Mouse (Mus musculus): ENCODE measurements around the gene Zfp366.

The Zfp366 gene

DNA sequence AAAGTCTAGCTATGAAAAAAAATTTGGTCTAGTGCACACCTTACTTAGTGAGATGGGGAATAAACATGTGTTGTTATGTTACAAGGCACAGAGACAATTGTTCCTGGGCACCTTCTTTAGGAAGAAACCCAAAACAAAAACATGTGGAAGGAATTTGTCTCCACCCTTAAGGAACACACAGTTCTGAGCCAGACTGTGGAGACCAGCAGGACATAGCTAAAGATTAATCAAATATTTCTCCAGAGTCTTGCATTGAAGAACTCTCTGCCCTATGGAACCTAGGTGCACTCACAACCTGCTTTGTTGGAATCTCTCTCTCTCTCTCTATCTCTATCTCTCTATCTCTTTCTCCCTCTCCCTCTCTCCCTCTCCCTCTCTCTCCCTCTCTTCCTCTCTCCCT is 69.6 kb downstream of the Zfp366 start:
- DNase-seq (ENCODE audit: low spot score) = no peak

DNA sequence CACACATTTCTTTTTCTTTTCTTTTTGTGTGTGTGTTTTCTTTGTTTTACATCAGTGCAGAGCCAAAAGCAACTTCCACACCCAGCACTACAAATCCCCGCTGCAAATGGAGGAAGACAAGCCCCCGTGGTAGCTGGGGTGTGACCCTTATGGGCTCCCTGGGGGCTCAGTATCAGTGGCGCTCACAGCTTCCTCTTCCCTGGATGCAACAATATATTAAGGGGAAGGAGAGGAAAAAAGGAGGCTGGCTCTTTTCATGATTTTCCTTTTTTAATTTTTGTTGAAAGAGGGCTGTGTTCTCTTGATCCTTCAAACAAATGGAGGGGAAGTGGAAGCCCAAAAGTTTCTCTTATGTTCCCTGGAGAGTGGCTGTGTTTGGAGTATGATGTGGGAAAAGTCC is 70.2 kb downstream of the Zfp366 start:
- DNase-seq (ENCODE audit: low spot score) = no peak

DNA sequence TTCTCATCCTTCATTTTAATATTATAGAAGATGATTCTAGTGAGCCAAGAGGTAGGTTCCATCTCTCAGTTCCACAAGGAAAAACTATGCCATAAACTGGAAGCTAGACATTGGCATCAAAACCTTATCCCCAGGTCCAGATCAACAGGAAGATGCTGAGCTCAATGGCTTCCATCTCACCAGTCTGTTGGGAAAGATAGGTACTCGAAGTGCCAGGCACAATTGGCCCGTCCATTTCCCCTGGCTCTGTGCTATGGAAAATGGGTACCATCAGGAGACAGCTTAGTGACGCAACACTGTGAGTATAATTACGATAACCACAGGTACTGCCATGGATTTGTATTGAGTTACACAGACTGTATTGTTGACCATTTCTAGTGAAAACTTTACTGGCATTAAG is 72.3 kb downstream of the Zfp366 start:
- DNase-seq (ENCODE audit: low spot score) = no peak

DNA sequence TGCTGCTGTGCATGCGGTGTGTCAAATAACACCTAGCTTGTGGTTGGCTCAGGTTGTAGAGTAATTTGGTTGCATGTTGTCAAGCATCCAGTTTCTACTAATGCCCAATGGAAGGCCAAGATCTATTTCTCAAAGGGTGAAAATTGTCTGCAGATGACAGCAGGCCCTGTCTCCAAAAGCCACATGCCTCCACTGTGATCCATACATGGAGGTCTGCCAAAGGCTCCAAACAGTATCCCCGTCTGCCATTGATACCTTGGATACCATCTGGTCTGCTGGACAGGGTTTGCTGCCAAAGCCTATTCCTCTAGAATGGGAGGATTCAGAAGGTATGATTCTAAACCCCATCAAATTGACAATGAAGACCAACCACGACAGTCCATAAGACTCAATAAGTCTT is 74.1 kb downstream of the Zfp366 start:
- DNase-seq (ENCODE audit: low spot score) = no peak

DNA sequence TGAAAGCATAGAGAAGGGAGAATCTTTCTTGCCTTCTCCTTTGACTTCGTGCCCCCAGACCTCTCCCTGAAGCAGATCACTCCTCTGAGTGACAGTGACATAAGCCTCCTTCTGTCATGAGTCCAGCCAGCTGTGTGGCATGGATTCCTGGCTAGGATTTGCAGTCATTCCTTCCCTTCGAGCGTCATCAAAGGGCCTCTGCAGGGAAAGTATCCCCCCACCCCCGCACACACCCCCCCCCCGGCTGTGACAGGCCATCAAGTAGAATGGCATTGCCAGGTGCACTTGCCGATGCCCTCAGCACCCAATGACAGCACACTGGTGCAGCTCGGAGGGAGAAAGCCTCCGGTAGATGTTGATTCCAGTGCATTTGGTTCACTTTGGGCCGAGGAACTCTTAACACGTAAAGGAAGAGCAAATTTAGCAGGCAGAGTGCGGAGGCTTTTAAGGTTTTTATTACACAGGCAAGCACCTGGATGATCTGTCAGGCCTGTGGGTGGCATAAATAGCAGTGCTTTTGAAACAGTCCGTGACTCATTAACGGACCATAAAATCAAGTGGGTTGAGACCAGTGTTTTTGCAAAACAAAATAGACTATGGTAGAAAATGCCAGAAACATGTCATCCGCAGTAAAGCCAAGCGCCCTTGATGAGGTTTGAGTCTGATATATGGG is 75.0 kb downstream of the Zfp366 start:
- no peak for DNase-seq (ENCODE audit: low spot score)

DNA sequence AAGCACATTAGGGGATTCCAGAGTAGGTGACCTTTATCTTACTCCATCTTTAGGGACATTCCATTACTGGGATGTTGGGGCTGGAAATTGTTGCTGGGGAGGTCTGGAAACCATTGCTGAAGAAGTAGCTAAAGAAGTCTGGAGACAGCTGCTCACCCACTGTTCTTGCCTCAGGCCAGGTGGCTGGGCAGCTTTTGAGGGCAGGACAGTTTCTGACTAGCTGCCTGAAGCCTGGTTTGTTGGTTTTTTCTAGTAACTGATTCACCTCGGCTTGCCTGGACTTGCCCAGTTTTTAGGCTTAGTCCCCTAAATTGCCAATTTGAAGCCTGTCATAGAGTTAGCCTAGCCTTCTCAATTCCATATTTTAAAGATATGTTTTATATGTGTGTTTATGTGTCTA is 77.8 kb downstream of the Zfp366 start:
- no peak for DNase-seq (ENCODE audit: low spot score)

DNA sequence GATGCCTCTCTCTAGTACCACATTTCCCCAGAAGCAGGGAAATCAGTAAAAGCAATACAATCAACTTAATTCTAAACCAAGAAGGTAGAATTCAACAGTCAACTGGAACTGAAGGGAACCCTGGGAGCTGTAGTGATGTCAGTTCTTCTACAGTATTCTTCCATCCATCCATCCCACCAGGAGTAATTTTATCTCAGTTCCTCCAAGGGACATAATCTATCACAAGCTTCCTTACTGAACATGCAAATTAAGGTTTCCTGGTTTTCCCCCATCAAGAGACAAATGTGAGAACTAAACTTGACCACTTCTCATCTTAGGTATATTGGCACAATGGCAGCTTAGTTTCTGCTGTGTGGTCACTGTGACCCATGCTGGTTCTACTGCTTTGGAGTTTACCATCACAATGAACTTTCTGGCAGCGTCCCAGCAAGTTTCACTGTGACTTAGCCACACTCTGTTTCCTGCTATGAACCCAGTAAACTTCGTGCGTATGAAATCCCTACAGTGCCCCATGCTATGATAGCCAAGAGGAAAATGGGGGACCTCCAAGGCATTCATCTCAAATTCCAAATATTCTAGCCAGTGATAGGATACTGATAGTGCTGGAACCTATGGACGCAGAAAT is 78.6 kb downstream of the Zfp366 start:
- DNase-seq (ENCODE audit: low spot score) = no peak

DNA sequence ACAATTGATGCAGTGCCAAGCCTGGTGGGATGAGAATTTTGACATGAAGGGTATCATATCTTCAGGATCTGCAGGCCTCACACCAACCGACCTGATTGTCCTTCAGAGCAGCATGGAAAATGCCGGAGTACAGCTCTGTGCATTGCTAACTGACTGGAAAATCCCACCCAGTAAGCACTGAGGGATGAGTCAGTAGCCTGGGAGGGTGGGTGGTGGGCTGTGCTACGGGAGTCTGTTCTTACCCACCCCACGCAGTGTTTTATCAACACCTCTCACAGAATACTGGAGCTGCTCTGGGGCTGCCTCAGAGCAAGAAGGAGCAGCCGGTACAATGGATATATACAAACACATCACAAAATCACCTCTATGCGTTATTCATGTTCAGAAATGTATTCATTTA is 79.9 kb downstream of the Zfp366 start:
- DNase-seq (ENCODE audit: low spot score) = no peak

DNA sequence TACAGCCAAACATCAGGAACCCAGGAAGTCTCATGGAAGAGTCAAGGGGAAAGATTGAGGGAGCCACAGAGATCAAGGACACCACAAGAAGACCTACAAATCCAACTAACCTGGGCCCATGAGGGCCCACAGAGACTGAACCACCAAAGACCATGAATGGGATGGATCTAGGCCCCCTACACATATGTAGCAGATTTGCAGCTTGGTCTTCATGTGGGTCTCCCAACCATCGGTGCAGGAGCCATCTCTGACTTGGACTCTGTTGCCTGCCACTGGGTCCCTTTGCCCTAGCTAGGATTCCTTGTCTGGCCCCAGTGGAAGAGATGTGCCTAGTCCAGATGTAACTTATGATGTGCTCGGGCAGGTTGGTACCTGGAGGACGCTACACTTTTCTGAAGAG is 87.4 kb downstream of the Zfp366 start:
- DNase-seq (ENCODE audit: low spot score) = no peak

DNA sequence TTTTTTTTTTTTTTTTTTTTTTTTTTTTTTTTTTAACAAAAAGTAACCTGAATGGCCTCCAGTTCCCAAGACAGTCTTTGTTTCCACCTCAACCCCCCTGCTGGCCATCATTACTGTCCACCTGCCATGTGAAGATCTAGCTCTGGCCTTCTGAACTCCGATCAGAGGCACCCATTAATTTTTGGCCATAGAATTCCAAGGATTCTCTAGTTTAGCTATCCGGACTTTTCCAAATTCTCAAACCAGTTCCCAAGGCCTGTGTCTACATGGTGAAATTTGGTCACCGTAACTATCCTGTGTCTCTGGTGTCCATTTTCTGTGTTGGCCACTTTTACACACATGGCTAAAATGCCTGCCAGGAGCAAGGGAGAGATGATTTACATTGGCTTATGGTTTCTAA is 92.9 kb downstream of the Zfp366 start:
- no peak for DNase-seq (ENCODE audit: low spot score)

DNA sequence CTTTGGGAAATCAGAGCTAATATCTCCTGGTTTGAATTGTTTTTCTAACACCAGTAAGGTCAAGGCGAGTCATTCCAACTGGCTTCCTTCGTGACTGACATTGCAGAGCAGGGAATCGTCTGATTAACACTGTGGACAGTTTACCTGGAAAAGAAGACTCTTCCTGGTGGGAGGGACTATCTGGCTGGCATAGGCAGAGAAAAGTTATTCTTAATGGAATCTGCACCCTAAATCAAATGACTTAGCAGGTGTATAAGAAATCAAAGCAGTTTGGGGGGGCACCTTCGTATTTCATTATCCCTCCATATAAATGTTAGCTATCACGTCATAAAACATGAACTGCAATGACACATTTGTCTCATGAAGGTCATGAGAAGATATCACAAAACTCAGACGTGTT is 93.9 kb downstream of the Zfp366 start:
- DNase-seq (ENCODE audit: low spot score) = no peak

DNA sequence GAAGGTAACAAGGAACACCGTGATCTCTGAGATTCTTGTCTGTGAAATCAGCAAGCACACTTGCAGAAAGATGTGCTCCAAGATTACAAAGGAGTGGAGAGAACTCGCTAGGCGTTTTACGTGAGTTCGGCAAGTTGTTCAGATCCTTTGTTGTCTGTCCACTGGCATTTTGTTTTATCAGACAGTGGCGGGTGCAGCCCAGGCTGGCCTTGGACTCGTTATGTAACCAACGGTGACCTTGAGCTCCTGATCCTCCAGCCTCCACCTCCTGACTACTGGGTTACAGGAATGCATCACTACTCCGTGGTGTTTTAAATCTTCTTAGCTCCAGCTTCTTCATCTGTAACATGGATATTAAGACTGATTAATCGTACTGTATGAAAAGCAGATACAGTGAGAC is 94.7 kb downstream of the Zfp366 start:
- no peak for DNase-seq (ENCODE audit: low spot score)

DNA sequence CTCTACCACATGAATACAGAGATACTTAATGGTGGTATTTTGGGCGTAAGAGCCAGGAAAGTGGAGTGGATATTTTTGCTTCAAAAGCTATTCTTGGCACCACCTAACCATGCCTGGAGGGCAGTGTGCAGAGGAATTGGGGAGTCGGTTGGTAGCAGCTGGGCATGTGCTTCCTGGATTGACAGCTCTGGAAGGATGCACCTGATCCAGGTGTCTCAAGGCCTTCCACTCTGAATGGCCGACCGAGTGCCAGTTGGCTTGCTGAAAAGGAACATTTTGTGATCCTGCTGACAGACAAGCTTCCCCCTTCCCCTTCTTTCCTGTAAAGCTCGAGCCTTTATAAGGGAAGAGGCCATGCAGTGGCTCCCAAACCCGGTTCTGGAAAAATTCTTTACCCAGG is 98.3 kb downstream of the Zfp366 start:
- no peak for DNase-seq (ENCODE audit: low spot score)

DNA sequence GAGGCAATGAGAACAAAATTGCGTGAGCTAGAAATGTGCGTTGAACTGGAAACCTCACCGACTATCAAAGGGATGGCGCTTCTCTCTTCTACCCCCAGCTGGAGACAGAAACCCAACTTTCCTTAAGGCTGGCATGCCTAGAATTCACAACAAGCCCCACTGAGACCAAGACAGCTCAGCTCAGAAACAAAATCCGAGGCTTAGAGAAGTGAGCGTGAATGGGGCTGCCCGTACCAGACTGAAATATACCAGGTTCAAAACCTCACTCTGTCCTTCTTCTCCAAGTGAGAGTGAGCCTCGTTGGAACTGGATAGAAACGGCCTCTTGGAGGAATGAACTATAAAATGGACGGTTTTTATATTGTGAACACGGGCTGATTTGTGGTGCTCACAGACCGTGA is 99.3 kb downstream of the Zfp366 start:
- DNase-seq (ENCODE audit: low spot score) = no peak

DNA sequence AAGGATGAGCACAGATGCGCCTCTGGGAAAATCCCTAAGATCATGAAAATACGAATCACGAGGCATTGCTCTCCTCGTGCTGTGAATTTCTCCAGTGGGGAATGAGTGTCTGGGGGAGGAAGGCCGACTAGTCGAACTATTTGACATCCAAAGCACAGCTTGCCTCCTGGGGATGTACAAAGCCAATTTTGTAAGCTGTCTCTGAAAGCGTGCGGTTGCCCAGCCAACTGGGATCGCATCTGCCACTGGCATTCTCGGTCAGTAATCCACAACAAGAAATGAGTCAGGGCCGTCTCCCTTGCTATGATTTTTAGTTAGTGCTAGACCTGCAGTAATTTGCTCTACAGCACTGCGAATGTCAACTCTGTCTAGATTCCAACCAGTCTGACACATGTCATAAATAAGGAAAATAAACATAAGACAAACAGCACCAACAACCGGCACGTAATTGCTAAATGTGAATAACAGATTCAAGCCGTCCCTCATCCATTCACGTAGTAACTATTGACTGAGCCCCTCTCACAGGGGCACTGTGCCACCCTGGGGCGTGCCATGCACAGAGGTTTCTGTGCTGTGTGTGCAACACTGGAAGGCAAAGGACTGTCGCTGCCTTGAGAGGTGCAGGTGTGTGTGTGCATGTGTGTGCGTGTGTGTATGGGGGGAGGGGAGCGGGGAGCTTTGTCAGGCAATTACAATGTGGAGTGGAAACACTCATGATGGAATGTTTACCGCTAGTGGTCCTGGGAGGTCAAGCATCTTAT is 100.0 kb downstream of the Zfp366 start:
- DNase-seq (ENCODE audit: low spot score) = no peak

DNA sequence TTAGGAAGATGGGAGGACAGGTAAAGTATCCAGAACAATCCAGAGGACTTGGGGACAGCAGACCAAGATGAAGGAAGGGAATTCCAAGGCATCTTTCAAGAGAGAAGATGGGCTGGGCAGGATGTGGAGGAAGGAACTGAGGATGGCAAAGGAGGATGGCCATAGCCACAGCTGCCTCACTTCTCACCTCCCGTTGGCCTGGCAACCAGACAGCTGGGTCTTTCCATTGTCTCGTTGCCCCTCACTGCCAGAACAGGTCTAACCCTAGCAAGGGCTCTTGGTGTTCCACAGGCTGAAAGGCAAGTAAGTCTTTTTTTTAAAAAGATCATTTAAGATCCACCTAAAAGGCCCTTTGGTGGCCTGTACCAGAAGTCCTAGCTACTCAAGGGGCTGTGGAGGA is 100.6 kb downstream of the Zfp366 start:
- DNase-seq (ENCODE audit: low spot score) = no peak

DNA sequence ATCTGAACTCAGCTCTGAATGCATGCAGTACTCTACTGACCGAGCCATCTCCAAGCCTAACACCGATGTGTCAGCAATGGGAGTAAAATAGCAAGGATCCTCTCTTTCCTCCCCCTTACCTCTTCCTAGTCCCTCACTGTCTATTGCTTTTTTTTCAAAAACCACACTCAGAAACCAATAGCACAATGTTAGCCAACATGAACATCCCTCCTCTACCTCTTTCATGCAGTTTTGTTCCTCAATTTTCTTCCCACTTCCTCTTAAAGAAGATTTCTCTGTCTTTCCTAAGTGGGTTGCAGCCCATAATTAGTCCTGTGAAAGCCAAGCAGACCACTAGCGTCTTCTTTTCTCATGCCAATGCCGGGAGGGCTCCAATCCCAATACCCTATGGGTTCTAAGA is 102.6 kb downstream of the Zfp366 start:
- DNase-seq (ENCODE audit: low spot score) = no peak

DNA sequence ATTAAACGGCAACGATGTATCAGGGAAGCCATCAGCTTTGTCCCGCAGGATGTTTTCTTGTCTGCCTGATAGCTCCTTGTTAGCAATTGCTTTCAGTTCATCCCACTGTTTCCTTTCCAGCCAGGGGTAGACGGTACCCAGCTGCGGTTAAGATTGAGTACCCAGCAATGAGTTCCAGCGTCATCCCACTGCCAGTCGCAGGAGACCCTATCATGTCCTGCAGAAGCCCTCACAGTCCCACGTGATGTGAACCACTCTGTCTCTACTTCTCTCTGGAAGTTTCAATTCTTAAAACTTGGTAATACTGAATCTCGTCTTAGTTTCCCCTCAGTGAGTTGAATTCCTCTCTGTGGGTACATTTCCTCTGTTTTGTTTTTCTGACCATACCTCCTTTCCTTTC is 103.2 kb downstream of the Zfp366 start:
- no peak for DNase-seq (ENCODE audit: low spot score)

DNA sequence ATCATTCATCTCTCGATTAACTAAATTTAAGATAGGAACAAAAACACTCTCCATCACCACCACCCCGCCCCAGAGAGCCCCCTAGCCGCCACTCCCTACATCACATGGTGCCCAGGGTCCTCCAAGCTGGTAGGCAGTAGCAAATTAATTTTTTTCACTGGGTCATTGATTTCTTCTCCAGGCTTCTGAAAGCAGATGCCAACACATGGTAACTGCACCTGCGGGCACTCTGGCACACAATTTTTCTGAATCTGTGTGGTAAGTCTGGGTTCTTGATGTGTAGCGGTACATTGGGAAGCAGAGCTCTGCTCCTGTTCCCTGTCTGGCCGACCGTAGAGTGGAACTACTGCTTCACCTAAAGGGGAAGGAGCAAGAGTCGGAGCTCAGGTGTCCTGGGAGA is 106.1 kb downstream of the Zfp366 start:
- DNase-seq (ENCODE audit: low spot score) = no peak

DNA sequence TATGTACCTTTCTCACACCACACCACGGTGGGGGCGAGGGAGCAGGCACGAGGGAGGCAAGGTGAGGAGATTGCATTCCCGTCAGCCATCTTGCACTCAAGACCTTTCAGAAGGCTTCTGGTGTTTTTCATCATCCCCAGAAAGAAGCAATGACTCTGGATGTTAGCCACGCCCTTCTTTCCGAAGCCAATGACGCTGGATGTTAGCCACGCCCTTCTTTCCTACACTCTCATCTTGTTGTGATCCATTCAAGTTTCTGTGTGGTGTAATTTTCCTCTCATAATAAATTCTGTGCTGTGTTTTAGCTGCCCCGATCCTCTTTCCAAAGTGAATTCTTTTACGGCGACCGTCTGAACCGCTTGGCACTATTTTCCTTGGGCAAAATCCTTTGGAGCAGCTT is 109.6 kb downstream of the Zfp366 start:
- no peak for DNase-seq (ENCODE audit: low spot score)

DNA sequence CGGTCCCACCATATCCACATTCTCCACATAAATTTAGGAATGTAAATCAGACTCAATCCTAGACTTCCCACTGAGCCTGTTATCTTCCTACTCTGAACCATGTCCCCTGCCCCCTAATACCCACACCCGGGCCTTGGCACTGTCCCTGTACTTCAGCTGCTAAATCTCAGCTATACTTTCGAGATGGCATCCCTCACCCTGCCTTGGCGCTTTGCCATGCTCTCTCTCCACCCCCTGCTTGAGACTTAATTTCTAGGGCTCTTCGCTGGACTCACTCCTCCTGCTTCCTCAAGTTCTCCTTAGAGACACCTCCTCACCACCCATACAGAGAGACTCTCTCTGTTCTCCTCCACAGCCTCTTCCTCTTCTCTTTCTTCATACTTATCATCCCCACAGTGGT is 115.3 kb downstream of the Zfp366 start:
- DNase-seq (ENCODE audit: low spot score) = no peak

Measured in urinary bladder, postnatal 25 days (tissue).